Mouse (Mus musculus): ENCODE measurements at regions not wholly inside any gene's neighbourhood (a gene's known extent, or its start where the extent isn't known, plus 50 kb on each side); places are given as distances from the start of the nearest gene placed in this dataset.

GRCm38 (mm10) chr7:129958379-129958778, 366.7 kb downstream of the Wdr11 start:
- TF ChIP-seq CTCF (IDR thresholded peaks at IDR 0.05; ENCODE audit: low read depth, low read length) (no peak), POLR2AphosphoS5 (IDR thresholded peaks at IDR 0.05; ENCODE audit: insufficient replicate concordance, low read depth, low read length) (no peak), TAL1 (conservative IDR thresholded peaks at IDR 0.05; ENCODE audit: low read depth, low read length) (no peak), GATA2 (IDR thresholded peaks at IDR 0.05; ENCODE audit: borderline replicate concordance, low read depth, low read length) (no peak), GATA1 (IDR thresholded peaks at IDR 0.05; ENCODE audit: borderline replicate concordance, low read length) (no peak)

Measured in G1E (cell line).